Mouse (Mus musculus): Measurements from ENCODE around the gene Cblc. TPM values are rescaled to one million over a fixed set of nuclear protein-coding genes. Genes with fewer than 3 reads are reported as not detected.
"Not testable (repeated sequence)": the region's sequence is repeated elsewhere in the genome, so short reads cannot be mapped to it uniquely, and the experiment has no call there.

Cblc gene
- polyA plus RNA-seq, 1 experiment from 2014 or later, result 0.95 TPM

- H3K9ac ChIP-seq, result no peak overlapping the region
- no peak for ATAC-seq
- no peak overlapping the region for H3K4me2 ChIP-seq
- H3K27me3 ChIP-seq (replicated peaks), result peaks cover 45% of the 10 kb centered on the region
- H3K9me3 ChIP-seq (replicated peaks), result no peaks in the 10 kb centered on the region
- peaks cover 18% of the 10 kb centered on the region for H3K4me1 ChIP-seq
- WGBS (ENCODE audit: insufficient replicate concordance), result 58% methylated on average over 2 of the region's 2 CpGs
- H3K36me3 ChIP-seq, result no peaks in the 10 kb centered on the region
- no peak overlapping the region for H3K4me3 ChIP-seq
- no peak overlapping the region for H3K27ac ChIP-seq
Measured at GRCm38 (mm10) chr7:19795236-19795635, 1.4 kb downstream of the Cblc start.

- ATAC-seq, result no peak
- H3K27ac ChIP-seq, result no peak overlapping the region
- peaks cover 51% of the 10 kb centered on the region for H3K27me3 ChIP-seq (replicated peaks)
- no peak overlapping the region for H3K4me3 ChIP-seq
- no peaks in the 10 kb centered on the region for H3K36me3 ChIP-seq
- 66% methylated on average over 19 of the region's 19 CpGs for WGBS (ENCODE audit: insufficient replicate concordance)
- H3K4me1 ChIP-seq, result peaks cover 25% of the 10 kb centered on the region
- no peaks in the 10 kb centered on the region for H3K9me3 ChIP-seq (replicated peaks)
- no peak overlapping the region for H3K9ac ChIP-seq
- no peak overlapping the region for H3K4me2 ChIP-seq
Measured at GRCm38 (mm10) chr7:19792701-19793630, 3.6 kb downstream of the Cblc start.

GRCm38 (mm10) chr7:19791504-19791903, 5.1 kb downstream of the Cblc start:
- Histone ChIP-seq H3K4me1 (peaks cover 16% of the 10 kb centered on the region), H3K27me3 (replicated peaks) (peaks cover 42% of the 10 kb centered on the region)
- H3K27ac ChIP-seq; H3K4me2 ChIP-seq; H3K9me3 ChIP-seq (replicated peaks); ATAC-seq; H3K9ac ChIP-seq; H3K36me3 ChIP-seq; H3K4me3 ChIP-seq: not testable (repeated sequence)
- 73% methylated on average over 2 of the region's 2 CpGs for WGBS (ENCODE audit: insufficient replicate concordance)

GRCm38 (mm10) chr7:19789904-19790347, 6.7 kb downstream of the Cblc start:
- peak overlapping the region; percentile 71 for H3K4me2 ChIP-seq
- peak overlapping the region; percentile 53 for H3K9ac ChIP-seq
- ATAC-seq, result peak; percentile 25; the same call in 1 of the 2 replicates
- H3K4me1 ChIP-seq, result peaks cover 19% of the 10 kb centered on the region
- no peaks in the 10 kb centered on the region for H3K36me3 ChIP-seq
- no peak overlapping the region for H3K27ac ChIP-seq
- no peaks in the 10 kb centered on the region for H3K9me3 ChIP-seq (replicated peaks)
- peak overlapping the region; percentile 42 for H3K4me3 ChIP-seq
- H3K27me3 ChIP-seq (replicated peaks), result peaks cover 37% of the 10 kb centered on the region
- WGBS (ENCODE audit: insufficient replicate concordance), result under 1% methylated on average over 19 of the region's 19 CpGs

- Histone ChIP-seq H3K27ac (no peak overlapping the region), H3K9me3 (replicated peaks) (no peaks in the 10 kb centered on the region), H3K27me3 (replicated peaks) (peaks cover 22% of the 10 kb centered on the region), H3K9ac (no peak overlapping the region), H3K4me3 (no peak overlapping the region), H3K36me3 (no peaks in the 10 kb centered on the region), H3K4me1 (peaks cover 18% of the 10 kb centered on the region), H3K4me2 (no peak overlapping the region)
- ATAC-seq, result no peak
- 32% methylated on average over 12 of the region's 12 CpGs for WGBS (ENCODE audit: insufficient replicate concordance)
Measured at GRCm38 (mm10) chr7:19785874-19786458, 10.6 kb downstream of the Cblc start.

GRCm38 (mm10) chr7:19784764-19785535, 11.7 kb downstream of the Cblc start:
- H3K4me2 ChIP-seq, result 0 out of 2 replicates have a peak overlapping the region, but pooled peaks have one; percentile 4
- ATAC-seq, result peak; percentile 26
- H3K27ac ChIP-seq, result no peak overlapping the region
- H3K4me1 ChIP-seq, result peaks cover 8% of the 10 kb centered on the region
- no peak overlapping the region for H3K4me3 ChIP-seq
- no peaks in the 10 kb centered on the region for H3K36me3 ChIP-seq
- WGBS (ENCODE audit: insufficient replicate concordance), result 22% methylated on average over 11 of the region's 11 CpGs
- H3K9ac ChIP-seq, result no peak overlapping the region
- H3K27me3 ChIP-seq (replicated peaks), result peaks cover 14% of the 10 kb centered on the region
- no peaks in the 10 kb centered on the region for H3K9me3 ChIP-seq (replicated peaks)

- H3K4me1 ChIP-seq, result 0 out of 2 replicates have a peak, but pooled peaks cover 4% of the 10 kb centered on the region
- no peak for ATAC-seq
- no peak overlapping the region for H3K4me3 ChIP-seq
- H3K9ac ChIP-seq, result no peak overlapping the region
- whole genome bisulfite sequencing (ENCODE audit: insufficient replicate concordance), result 58% methylated on average over 8 of the region's 8 CpGs
- peaks cover 9% of the 10 kb centered on the region for H3K27me3 ChIP-seq (replicated peaks)
- H3K36me3 ChIP-seq, result no peaks in the 10 kb centered on the region
- no peak overlapping the region for H3K27ac ChIP-seq
- no peak overlapping the region for H3K4me2 ChIP-seq
- H3K9me3 ChIP-seq (replicated peaks), result no peaks in the 10 kb centered on the region
Measured at GRCm38 (mm10) chr7:19783630-19784029, 13.0 kb downstream of the Cblc start.

- ATAC-seq, result no peak
- H3K9me3 ChIP-seq (replicated peaks), result no peaks in the 10 kb centered on the region
- no peak overlapping the region for H3K27ac ChIP-seq
- H3K9ac ChIP-seq, result no peak overlapping the region
- peaks cover 9% of the 10 kb centered on the region for H3K27me3 ChIP-seq (replicated peaks)
- H3K4me2 ChIP-seq, result no peak overlapping the region
- H3K4me1 ChIP-seq, result 0 out of 2 replicates have a peak, but pooled peaks cover 4% of the 10 kb centered on the region
- 79% methylated on average over 4 of the region's 4 CpGs for WGBS (ENCODE audit: insufficient replicate concordance)
- no peaks in the 10 kb centered on the region for H3K36me3 ChIP-seq
- H3K4me3 ChIP-seq, result no peak overlapping the region
Measured at GRCm38 (mm10) chr7:19782645-19783044, 14.0 kb downstream of the Cblc start.

GRCm38 (mm10) chr7:19781741-19782140, 14.9 kb downstream of the Cblc start:
- no peak overlapping the region for H3K9ac ChIP-seq
- 0 out of 2 replicates have a peak, but pooled peaks cover 4% of the 10 kb centered on the region for H3K4me1 ChIP-seq
- no peaks in the 10 kb centered on the region for H3K9me3 ChIP-seq (replicated peaks)
- H3K27me3 ChIP-seq (replicated peaks), result peaks cover 12% of the 10 kb centered on the region
- H3K4me2 ChIP-seq, result no peak overlapping the region
- ATAC-seq, result no peak
- H3K4me3 ChIP-seq, result no peak overlapping the region
- H3K27ac ChIP-seq, result no peak overlapping the region
- no peaks in the 10 kb centered on the region for H3K36me3 ChIP-seq
- 79% methylated on average over 7 of the region's 7 CpGs for WGBS (ENCODE audit: insufficient replicate concordance)

- Histone ChIP-seq H3K4me3 (no peak overlapping the region), H3K27ac (no peak overlapping the region), H3K4me2 (no peak overlapping the region), H3K9me3 (replicated peaks) (no peaks in the 10 kb centered on the region), H3K4me1 (no peaks in the 10 kb centered on the region), H3K36me3 (no peaks in the 10 kb centered on the region), H3K9ac (no peak overlapping the region), H3K27me3 (replicated peaks) (peaks cover 3% of the 10 kb centered on the region; the same call in 1 of the 2 replicates)
- 70% methylated on average over 4 of the region's 4 CpGs for WGBS (ENCODE audit: insufficient replicate concordance)
- no peak for ATAC-seq
Measured at GRCm38 (mm10) chr7:19779903-19780302, 16.7 kb downstream of the Cblc start.

- H3K36me3 ChIP-seq, result no peaks in the 10 kb centered on the region
- ATAC-seq, result no peak
- no peak overlapping the region for H3K27ac ChIP-seq
- H3K4me2 ChIP-seq, result no peak overlapping the region
- no peaks in the 10 kb centered on the region for H3K4me1 ChIP-seq
- H3K9ac ChIP-seq, result no peak overlapping the region
- no peak overlapping the region for H3K4me3 ChIP-seq
- WGBS (ENCODE audit: insufficient replicate concordance), result 71% methylated on average over 8 of the region's 8 CpGs
- H3K9me3 ChIP-seq (replicated peaks), result no peaks in the 10 kb centered on the region
- peaks cover 6% of the 10 kb centered on the region; the same call in 1 of the 2 replicates for H3K27me3 ChIP-seq (replicated peaks)
Measured at GRCm38 (mm10) chr7:19778645-19779044, 18.0 kb downstream of the Cblc start.
